Mouse (Mus musculus): Measurements from ENCODE around the gene Sdccag8. TPM values are rescaled to one million over a fixed set of nuclear protein-coding genes. Genes with fewer than 3 reads are reported as not detected.
"Not testable (repeated sequence)": the region's sequence is repeated elsewhere in the genome, so short reads cannot be mapped to it uniquely, and the experiment has no call there.

Gene Sdccag8
- polyA plus RNA-seq, 1 experiment from 2014 or later: 18.7 TPM

DNA sequence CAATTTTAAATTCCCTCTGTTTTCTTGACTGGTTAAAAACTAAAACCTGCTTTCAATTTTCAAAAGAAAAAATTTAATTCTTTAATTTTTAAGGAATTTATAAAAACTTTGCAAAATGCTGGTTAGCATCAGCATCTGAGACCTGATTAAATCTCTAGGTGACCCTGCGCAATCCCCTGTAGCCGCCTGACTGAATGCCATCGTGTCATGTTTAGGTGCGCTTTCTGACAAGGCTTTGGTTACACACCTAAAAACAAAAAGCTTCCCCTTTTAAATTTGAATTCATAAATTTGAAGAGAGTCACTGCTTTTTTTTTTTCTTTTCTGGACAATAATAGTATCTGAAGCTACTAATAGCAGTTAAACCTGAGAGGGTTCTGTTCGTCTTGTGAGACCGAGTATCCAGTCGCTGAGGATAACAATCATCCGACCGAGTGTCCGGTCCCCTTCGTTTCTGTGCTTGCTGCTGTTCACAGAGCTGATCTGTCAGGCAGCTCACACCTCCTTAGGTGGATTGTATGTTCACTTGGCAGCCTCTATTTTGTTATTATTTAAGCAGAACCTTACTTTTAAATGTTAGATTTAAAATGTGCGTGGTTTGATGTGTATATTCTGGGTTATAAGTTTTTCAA lies 118.0 kb downstream of the Sdccag8 start:
- ATAC-seq (replicated peaks; ENCODE audit: low FRiP score, low TSS enrichment, low read depth) (no peak), DNase-seq (ENCODE audit: low spot score) (no peak)
- Histone ChIP-seq H3K9me3 (ENCODE audit: control insufficient read depth, low read length) (no peaks in the 10 kb centered on the region), H3K27ac (ENCODE audit: low read depth) (no peak overlapping the region), H3K27me3 (replicated peaks; ENCODE audit: control insufficient read depth, insufficient read depth, low read length) (no peaks in the 10 kb centered on the region), H3K9ac (ENCODE audit: low read length) (no peak overlapping the region), H3K4me1 (replicated peaks; ENCODE audit: control insufficient read depth, insufficient read depth, low read length) (0 out of 2 replicates have a peak, but pooled peaks cover 4% of the 10 kb centered on the region), H3K4me2 (ENCODE audit: low read length) (no peak overlapping the region), H3K36me3 (ENCODE audit: control insufficient read depth, insufficient read depth, low read length) (no peaks in the 10 kb centered on the region), H3K4me3 (ENCODE audit: low read depth, low read length) (no peak overlapping the region)
- WGBS: 90% methylated on average over 12 of the region's 12 CpGs

DNA sequence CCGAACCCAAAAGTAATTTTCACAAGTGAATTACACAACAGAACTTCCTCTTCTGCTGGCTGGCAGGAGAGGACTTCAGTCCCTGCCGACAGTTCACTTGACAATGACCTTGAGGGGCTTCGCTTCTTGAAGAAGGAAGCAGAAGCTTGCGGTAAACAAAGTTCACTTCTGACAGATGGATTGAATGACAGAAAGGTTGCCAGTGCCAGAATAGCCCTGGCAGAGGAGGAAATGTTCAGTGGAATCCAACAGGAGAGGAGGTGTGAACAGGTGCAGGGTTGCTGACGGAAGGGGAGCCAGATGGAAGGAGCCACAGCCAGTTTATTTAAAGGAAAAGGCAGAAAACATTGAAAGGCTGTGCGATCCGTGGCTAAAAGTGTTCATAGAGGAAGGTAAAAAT lies 118.9 kb downstream of the Sdccag8 start:
- 58% methylated on average over 7 of the region's 7 CpGs for WGBS
- Histone ChIP-seq H3K9ac (ENCODE audit: low read length) (no peak overlapping the region), H3K9me3 (ENCODE audit: control insufficient read depth, low read length) (no peaks in the 10 kb centered on the region), H3K27me3 (replicated peaks; ENCODE audit: control insufficient read depth, insufficient read depth, low read length) (no peaks in the 10 kb centered on the region), H3K4me3 (ENCODE audit: low read depth, low read length) (no peak overlapping the region), H3K36me3 (ENCODE audit: control insufficient read depth, insufficient read depth, low read length) (no peaks in the 10 kb centered on the region), H3K4me1 (replicated peaks; ENCODE audit: control insufficient read depth, insufficient read depth, low read length) (0 out of 2 replicates have a peak, but pooled peaks cover 4% of the 10 kb centered on the region), H3K4me2 (ENCODE audit: low read length) (no peak overlapping the region), H3K27ac (ENCODE audit: low read depth) (no peak overlapping the region)
- ATAC-seq (replicated peaks; ENCODE audit: low FRiP score, low TSS enrichment, low read depth) (no peak), DNase-seq (ENCODE audit: low spot score) (no peak)

DNA sequence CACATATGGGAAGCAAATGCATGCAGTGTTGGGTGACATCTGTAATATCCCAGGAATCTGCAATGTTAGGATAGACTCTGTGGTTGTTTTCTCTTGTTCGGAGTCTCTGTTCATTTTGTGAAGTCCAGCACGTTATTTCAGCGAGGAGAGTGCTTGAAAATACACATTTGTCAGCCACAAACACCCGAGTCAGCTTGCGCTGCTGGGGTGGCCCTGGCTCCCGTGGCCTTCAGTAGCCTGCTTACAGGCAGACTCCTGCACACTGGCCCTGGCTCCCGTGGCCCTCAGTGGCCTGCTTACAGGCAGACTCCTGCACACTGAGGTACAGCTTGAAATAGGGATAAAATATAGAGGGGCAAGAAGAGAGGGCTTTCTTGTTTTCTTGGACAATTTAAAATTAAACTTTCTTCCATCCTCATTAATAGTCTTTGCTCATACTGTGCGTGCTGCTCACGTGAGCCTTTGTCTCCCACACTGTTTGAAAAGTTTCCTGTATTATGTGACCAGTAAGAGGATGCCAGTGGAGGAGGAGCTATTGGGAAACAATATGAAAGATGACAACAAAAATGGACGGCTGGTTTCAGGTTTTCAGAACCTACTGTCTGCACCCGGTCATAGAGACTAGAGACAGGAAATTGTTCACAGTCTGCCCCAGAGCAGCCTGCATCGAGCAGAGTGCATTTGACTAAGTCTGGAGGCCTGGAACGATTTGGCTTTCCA lies 119.7 kb downstream of the Sdccag8 start:
- WGBS: 58% methylated on average over 13 of the region's 13 CpGs
- no peak overlapping the region for H3K27ac ChIP-seq (ENCODE audit: low read depth)
- H3K9me3 ChIP-seq (ENCODE audit: control insufficient read depth, low read length): no peaks in the 10 kb centered on the region
- no peak for ATAC-seq (replicated peaks; ENCODE audit: low FRiP score, low TSS enrichment, low read depth)
- no peak for DNase-seq (ENCODE audit: low spot score)
- H3K4me2 ChIP-seq (ENCODE audit: low read length): no peak overlapping the region
- no peaks in the 10 kb centered on the region for H3K27me3 ChIP-seq (replicated peaks; ENCODE audit: control insufficient read depth, insufficient read depth, low read length)
- no peaks in the 10 kb centered on the region for H3K36me3 ChIP-seq (ENCODE audit: control insufficient read depth, insufficient read depth, low read length)
- H3K9ac ChIP-seq (ENCODE audit: low read length): no peak overlapping the region
- H3K4me3 ChIP-seq (ENCODE audit: low read depth, low read length): no peak overlapping the region
- H3K4me1 ChIP-seq (replicated peaks; ENCODE audit: control insufficient read depth, insufficient read depth, low read length): 0 out of 2 replicates have a peak, but pooled peaks cover 4% of the 10 kb centered on the region

DNA sequence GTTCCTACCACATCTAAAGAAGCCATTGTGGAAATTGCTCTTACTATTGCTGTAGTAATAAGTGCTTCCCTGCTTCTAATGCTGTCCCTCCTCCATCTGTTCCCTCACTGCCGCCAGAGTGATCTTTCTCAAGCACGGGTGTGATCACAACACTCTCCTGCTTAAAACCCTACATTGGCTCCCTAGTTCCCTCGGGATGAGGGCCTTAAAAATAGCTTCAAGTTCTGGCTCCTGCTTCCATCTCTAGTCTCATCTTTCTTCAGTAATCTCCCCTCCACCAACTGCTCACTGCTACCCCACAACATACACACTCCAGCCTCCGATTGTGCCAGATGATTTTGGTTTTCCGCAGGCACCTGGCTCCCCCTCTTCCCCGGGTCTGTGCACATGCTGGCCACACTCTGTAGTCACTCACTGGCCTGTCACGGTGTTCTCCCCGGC lies 125.5 kb downstream of the Sdccag8 start:
- 63% methylated on average over 8 of the region's 8 CpGs for WGBS
- H3K4me2 ChIP-seq (ENCODE audit: low read length): no peak overlapping the region

DNA sequence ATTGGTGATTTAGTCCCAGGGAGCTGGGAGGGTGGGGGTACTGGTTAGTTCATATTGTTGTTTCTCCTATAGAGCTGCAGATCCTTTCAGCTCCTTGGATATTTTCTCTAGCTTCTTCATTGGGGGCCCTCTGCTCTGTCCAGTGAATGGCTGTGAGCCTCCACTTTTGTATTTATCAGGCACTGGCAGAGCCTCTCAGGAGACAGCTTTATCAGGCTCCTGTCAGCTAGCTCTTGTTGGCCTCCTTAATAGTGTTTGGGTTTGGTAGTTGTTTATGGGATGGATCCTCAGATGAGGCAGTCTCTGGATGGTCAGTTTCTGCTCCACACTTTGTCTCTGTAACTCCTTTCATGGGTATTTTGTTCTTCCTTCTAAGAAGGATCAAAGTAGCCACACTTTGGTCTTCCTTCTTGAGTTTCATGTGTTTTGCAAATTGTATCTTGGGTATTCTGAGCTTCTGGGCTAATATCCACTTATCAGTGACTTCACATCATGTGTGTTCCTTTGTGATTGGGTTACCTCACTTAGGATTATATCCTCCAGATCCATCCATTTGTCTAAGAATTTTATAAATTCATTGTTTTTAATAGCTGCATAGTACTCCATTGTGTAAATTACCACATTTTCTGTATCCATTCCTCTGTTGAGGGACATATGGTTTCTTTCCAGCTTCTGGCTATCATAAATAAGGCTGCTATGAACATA lies 127.0 kb downstream of the Sdccag8 start:
- ATAC-seq (replicated peaks; ENCODE audit: low FRiP score, low TSS enrichment, low read depth); DNase-seq (ENCODE audit: low spot score); H3K9ac ChIP-seq (ENCODE audit: low read length); H3K4me2 ChIP-seq (ENCODE audit: low read length); H3K36me3 ChIP-seq (ENCODE audit: control insufficient read depth, insufficient read depth, low read length); H3K4me3 ChIP-seq (ENCODE audit: low read depth, low read length); H3K27me3 ChIP-seq (replicated peaks; ENCODE audit: control insufficient read depth, insufficient read depth, low read length); H3K27ac ChIP-seq (ENCODE audit: low read depth); H3K4me1 ChIP-seq (replicated peaks; ENCODE audit: control insufficient read depth, insufficient read depth, low read length); H3K9me3 ChIP-seq (ENCODE audit: control insufficient read depth, low read length): not testable (repeated sequence)

More for the DNA sequence above, 125.5 kb downstream of the Sdccag8 start:
- Histone ChIP-seq H3K9me3 (ENCODE audit: control insufficient read depth, low read length) (no peaks in the 10 kb centered on the region), H3K27me3 (replicated peaks; ENCODE audit: control insufficient read depth, insufficient read depth, low read length) (no peaks in the 10 kb centered on the region), H3K9ac (ENCODE audit: low read length) (no peak overlapping the region), H3K27ac (ENCODE audit: low read depth) (no peak overlapping the region), H3K4me3 (ENCODE audit: low read depth, low read length) (no peak overlapping the region), H3K4me1 (replicated peaks; ENCODE audit: control insufficient read depth, insufficient read depth, low read length) (no peaks in the 10 kb centered on the region), H3K36me3 (ENCODE audit: control insufficient read depth, insufficient read depth, low read length) (no peaks in the 10 kb centered on the region)
- no peak for DNase-seq (ENCODE audit: low spot score)
- no peak for ATAC-seq (replicated peaks; ENCODE audit: low FRiP score, low TSS enrichment, low read depth)

DNA sequence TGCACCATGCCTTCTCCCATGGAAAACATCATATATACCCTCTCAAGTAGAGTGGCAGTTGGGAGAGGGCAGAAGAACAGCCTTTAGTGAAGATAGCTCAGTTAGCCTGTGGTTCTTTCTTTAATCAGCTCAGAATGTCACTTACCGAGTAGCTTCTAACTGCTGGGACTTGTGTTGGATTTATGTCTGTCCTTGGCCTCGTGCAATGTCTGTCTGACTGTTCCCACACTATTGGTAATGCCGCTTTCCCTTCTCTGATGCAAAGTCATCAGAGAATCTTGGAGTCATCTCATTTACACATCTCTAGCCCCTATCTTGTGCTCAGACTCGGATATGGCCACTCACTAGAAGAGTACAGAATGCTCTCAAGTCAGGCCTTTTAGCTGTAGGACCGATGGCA lies 128.7 kb downstream of the Sdccag8 start:
- ATAC-seq (replicated peaks; ENCODE audit: low FRiP score, low TSS enrichment, low read depth): no peak
- H3K36me3 ChIP-seq (ENCODE audit: control insufficient read depth, insufficient read depth, low read length): no peaks in the 10 kb centered on the region
- no peak overlapping the region for H3K9ac ChIP-seq (ENCODE audit: low read length)

DNA sequence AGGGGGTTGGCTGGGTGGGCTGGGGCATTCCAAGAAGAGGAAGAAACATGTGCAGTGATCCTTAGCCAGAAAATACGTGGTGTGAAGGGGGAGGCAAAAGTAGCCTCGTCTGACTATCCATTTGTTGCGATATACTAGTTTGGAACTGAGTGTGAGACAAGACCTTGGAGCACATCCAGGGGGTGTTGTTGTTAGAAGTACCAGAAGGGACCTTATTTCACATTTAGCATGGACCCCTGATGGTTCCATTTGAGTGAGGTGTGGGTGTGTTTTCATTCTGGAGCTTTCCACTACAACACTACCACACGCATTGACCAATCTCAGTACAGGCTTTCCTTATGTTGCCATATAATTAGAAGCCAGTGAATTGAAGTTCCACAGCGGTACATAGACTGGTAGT lies 129.5 kb downstream of the Sdccag8 start:
- 87% methylated on average over 5 of the region's 5 CpGs for WGBS
- Histone ChIP-seq H3K9ac (ENCODE audit: low read length) (no peak overlapping the region), H3K4me3 (ENCODE audit: low read depth, low read length) (no peak overlapping the region), H3K27ac (ENCODE audit: low read depth) (no peak overlapping the region), H3K36me3 (ENCODE audit: control insufficient read depth, insufficient read depth, low read length) (no peaks in the 10 kb centered on the region), H3K4me2 (ENCODE audit: low read length) (no peak overlapping the region), H3K4me1 (replicated peaks; ENCODE audit: control insufficient read depth, insufficient read depth, low read length) (no peaks in the 10 kb centered on the region), H3K9me3 (ENCODE audit: control insufficient read depth, low read length) (no peaks in the 10 kb centered on the region), H3K27me3 (replicated peaks; ENCODE audit: control insufficient read depth, insufficient read depth, low read length) (no peaks in the 10 kb centered on the region)
- ATAC-seq (replicated peaks; ENCODE audit: low FRiP score, low TSS enrichment, low read depth) (no peak), DNase-seq (ENCODE audit: low spot score) (no peak)

More for the DNA sequence above, 128.7 kb downstream of the Sdccag8 start:
- Histone ChIP-seq H3K4me1 (replicated peaks; ENCODE audit: control insufficient read depth, insufficient read depth, low read length) (no peaks in the 10 kb centered on the region), H3K9me3 (ENCODE audit: control insufficient read depth, low read length) (no peaks in the 10 kb centered on the region), H3K27me3 (replicated peaks; ENCODE audit: control insufficient read depth, insufficient read depth, low read length) (no peaks in the 10 kb centered on the region), H3K4me3 (ENCODE audit: low read depth, low read length) (no peak overlapping the region), H3K27ac (ENCODE audit: low read depth) (no peak overlapping the region), H3K4me2 (ENCODE audit: low read length) (no peak overlapping the region)
- 92% methylated on average over 5 of the region's 5 CpGs for WGBS
- no peak for DNase-seq (ENCODE audit: low spot score)

DNA sequence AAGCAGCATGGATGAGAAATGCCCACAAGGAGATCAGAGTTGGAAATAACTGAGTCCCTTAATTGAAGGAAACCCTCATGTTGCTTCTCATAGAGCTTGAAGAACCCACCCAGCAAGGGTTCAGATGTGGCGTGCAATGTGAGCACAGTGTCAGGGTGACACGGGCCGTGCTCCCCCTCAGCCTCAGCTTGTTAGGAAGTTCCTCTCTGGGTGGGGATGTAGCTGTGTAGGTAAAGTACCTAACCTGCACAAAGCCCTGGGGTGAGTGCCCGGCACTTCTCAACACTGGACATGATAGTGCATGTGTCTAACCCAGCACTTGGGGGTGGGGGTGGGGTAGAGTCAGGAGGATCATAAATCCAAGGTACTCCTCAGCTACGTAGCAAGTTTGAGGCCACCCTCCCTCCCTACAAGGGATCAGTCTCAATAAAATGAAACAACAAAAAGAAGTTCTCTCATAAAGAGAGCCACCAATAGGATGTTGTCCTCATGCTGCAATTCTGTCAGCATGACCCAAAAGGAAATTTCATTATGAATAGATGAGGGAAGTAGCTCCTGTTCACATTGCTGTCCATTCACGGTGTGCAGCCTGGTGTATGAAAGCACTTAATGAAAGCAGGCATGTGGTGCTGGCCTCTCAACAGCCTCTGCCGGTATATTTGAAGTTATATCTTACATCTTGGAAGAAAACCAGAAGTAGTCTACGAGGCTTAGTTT lies 130.2 kb downstream of the Sdccag8 start:
- no peak overlapping the region for H3K4me2 ChIP-seq (ENCODE audit: low read length)
- no peak for ATAC-seq (replicated peaks; ENCODE audit: low FRiP score, low TSS enrichment, low read depth)
- DNase-seq (ENCODE audit: low spot score): no peak
- WGBS: 75% methylated on average over 8 of the region's 8 CpGs
- no peak overlapping the region for H3K9ac ChIP-seq (ENCODE audit: low read length)
- H3K27me3 ChIP-seq (replicated peaks; ENCODE audit: control insufficient read depth, insufficient read depth, low read length): no peaks in the 10 kb centered on the region
- no peaks in the 10 kb centered on the region for H3K4me1 ChIP-seq (replicated peaks; ENCODE audit: control insufficient read depth, insufficient read depth, low read length)
- no peaks in the 10 kb centered on the region for H3K36me3 ChIP-seq (ENCODE audit: control insufficient read depth, insufficient read depth, low read length)
- no peaks in the 10 kb centered on the region for H3K9me3 ChIP-seq (ENCODE audit: control insufficient read depth, low read length)
- H3K27ac ChIP-seq (ENCODE audit: low read depth): no peak overlapping the region
- H3K4me3 ChIP-seq (ENCODE audit: low read depth, low read length): no peak overlapping the region
